Mouse (Mus musculus) B cell, adult 2 months (primary cell): ENCODE data around the gene Ago4.
"Not testable (repeated sequence)": the region's sequence is repeated elsewhere in the genome, so short reads cannot be mapped to it uniquely, and the experiment has no call there.

ENCODE experiments used
- DNase-seq, 2 experiments: peaks; one replicate each; pipeline ENCODE4 v3.0.0; 2022

The Ago4 gene

DNA sequence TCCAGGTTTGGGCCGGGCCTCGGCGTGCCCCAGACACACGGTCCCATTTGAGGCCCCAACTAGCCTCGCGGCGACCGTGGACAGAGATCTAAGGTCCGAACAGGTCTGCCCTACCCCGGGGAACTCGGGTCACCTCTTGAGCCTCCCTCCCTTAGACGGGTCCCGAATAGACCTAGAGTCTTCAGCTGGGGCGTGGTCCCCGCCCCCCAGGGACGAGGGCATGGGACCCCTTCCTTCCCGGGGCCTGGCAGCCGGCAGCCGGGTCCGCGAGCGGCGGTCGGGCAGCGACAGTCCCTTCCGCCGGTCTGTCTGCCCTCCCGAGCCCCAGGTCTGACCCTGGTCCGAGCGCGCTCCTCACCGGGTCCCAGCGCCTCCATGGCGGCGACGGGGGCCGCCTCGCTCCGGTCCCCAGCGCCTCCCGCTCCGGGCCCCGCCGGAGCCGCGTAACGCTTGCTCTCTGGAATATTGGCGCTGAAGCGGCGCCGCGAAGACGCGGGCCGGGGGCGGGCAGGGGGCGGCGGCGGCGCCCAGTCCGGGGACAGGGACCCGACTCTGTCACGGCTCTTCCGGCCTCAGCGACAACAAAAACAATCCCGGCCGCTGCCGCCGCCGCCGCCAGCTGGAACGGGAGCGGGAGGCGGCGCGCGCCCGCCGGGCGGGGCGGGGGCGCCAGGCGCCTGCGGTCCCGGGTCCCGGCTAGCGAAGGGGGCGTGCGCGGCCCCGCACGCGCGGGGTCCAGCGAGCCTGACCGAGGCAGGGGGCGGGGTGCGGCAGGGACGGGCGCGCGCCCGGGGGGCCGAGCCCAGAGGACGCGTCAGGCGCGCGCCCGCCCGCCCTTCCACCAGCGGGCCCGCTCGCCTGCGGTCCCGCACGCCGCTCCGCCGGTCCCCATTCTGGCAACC is at the start of gene Ago4:
Gene Ago4 (minus strand): TSS at position 646 of the 902 bp plus-strand sequence.
- DNase-seq, result peak; percentile 53

DNA sequence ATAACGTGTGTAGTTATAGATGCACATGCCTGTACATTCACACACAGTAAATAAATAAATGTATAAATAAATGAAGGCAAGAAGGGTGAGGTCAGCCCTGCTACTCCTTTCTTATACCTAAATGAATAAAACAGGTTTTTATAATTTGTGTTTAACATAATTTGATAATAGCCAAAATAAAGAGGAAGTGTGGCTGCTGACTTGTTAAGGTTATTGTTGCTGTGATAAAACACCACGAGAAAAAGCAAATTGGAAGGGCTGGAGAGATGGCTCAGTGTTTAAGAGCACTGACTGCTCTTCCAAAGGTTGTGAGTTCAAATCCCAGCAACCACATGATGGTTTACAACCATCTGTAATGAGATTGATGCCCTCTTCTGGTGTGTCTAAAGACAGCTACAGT is 45.8 kb upstream of the Ago4 start:
- DNase-seq, result no peak

DNA sequence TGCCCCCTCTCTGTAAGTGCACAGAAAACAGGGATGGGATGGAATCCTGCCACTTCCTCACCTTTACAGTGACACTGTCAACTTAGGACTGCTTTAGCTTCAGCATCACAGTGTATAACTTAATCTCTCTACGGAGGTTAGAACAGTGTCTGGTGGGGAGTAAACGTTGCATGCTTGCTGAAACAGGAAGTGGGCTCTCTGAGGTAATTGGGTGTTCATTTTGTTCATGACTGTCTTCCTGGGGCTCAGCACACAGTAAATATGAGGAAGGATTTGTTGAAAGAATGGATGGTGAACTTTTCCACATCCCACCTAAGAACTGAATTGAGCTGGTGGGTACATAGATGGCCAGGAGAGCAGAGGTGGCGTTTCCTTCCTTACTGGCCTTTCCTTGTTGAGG is 44.6 kb upstream of the Ago4 start:
- DNase-seq, result no peak

DNA sequence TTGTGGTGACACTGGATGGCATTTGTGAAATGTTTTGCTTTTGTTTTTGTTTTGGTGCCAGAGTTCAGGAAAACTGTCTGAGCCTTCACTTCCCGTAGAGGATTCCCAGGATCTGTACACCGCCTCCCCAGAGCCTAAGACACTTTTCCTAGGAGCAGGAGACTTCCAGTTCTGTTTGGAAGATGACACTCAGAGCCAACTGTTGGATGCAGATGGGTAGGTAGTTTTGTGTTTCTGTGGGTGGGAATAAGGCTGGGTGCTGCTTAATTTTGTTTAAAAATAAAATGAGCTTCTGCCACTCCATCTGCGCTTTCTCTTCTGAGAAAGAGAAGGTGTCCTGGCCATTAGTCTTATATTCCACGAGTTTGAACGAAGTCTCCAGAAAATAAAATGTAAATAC is 43.0 kb upstream of the Ago4 start:
- DNase-seq, result no peak

DNA sequence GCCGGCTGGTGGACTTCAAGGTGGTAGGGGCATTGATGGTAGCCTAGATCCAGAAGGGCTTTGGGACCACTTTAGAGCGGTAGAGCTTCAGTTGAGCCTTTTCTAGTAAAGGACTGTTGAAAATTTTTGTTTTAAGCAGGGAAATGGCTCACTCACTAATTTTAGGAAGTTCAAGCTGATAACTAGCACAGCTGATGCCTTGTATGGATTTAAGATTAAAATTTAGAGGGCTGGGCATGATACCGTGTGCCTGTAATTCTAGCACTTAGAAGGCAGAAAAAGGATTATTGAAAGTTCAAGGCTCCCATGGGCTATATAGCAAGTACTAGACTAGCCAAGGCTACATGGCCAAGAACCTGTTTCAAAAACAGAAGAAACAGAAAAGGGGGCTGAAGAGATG is 36.5 kb upstream of the Ago4 start:
- no peak for DNase-seq

DNA sequence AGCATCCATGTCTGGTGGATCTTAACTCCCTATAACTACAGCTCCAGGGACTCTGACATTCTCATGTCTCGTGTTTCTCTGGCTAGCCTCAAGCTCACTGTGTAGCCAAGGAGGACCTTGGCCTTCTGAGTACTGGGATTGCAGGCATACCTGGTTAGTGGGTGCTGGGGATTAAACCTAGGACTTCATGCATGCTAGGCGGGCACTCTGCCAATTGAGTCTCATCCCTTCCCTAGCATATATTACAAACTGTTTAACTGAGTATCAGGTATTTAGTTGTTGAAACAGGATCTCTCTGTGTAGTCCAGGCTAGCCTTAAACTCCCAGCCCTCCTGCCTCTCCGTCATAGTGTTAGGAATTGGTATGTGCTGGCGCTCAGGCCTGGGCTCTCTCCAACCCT is 34.0 kb upstream of the Ago4 start:
- DNase-seq, result no peak

DNA sequence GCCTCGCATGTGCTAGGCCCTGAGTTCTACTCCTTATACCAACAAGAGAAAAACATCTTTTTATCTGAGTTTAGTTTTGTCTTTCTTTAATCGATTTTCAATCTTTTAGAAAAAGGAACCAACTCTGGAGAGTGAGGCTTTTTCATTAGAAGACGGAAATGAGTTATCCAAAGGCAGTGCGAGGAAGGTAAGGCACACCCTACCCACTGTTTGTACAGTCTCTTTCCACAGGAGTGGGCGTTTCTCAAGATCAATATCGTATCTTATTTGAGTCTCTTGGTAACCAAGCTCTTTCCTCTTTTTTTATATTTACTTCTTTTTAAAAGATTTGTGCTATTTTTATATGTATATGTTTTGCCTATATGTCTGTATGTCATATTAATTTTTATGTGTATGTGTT is 30.5 kb upstream of the Ago4 start:
- no peak for DNase-seq

DNA sequence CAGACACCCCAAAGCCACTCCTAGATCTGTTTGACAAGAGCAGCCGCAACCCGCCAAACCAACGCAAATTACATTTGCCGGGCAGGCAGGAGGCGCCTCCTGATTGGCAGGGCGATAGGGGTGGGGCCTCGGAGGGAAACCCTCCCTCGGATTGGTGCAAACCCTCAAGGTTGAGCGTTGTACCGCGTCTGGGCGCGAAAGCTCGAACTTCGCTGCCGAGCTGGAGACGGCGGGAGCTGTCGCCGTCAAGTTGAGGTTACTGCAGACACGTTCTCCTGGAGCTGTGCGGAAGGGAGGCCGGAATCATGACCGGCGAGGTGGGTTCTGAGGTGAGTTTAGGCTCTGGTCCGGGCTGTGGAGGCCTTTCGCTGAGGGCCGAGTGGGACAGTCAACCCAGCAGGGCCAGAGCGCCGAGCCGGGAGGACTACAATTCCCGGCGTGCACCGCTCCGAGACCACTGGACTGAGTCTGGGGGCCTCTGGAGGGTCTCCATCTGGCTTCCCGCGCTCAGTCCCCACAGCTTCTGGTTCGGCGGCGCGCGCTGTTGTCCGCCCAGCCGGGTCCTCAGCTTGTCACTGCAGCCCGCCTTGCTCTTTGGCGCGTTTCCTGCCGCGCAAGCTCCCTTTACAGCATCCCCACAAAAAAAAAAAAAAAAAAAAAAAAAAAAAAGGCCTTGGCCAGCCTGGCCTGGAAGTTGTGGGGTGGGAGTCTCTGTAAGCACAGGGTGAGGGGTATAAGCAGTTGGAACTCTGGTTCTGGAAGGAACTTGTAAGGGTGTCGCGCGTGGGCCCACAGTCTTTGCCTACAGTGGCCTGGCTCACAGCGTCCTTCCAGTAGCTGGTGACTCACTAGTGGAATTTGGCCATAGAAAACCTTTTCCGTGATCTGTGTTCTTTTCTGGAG is 23.8 kb upstream of the Ago4 start, which contains the start of gene Clspn:
Gene Clspn (plus strand): TSS at position 127 of the 903 bp plus-strand sequence.
- peak; percentile 90 to 93 for DNase-seq

DNA sequence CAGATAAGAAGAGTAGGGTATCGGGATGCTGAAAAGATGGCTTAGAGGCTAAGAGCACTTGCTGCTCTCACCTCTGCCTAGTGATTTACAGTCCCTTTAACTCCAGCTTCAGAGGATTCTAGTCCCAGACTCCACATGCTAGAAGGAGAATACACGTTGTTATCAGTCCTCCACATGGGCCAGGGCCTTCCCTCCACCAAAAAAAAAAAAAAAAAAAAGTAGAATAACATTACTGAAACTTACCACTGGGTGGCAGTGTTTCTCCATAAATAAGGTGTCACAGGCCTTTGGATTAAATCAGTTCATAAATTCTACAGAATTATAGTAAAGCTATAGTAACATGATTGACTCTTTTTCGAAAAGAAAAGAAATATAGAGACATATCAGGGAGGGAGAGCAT is 21.2 kb upstream of the Ago4 start:
- DNase-seq, result peak; percentile 50 to 56

DNA sequence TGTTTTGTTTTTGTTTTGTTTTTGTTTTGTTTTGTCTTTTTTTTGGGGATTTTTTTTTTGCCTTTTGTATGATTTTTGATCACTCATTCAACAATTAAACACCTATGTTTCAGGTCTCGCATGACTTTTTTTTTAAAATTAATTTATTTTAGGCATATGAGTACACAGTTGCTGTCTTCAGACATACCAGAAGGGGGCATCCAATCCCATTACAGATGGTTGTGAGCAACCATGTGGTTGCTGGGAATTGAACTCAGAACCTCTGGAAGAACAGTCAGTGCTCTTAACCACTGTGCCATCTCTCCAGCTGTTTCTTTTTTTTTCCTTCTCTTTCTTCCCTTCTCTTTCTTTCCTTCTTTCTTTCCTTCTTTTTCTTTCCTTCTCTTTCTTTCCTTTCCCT is 20.4 kb upstream of the Ago4 start:
- no peak for DNase-seq

DNA sequence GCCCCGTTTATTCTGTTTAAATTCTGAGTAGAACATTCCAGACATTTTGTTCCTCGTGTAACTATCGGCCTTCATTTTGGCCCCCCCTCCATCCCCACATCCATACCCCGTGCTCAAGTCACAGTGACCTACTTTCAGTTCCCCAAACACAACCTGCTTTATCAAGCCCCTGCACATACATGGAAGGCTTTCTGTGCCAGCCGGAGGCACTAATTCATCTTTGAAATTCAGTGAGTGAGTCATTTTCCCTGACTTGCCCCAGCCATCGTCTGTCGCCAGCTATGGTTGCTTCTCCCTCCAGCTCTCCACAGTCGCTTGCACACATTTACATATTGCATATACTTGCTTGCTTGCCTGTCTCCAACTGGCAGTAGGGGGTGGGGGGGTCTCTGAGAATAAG is 19.8 kb upstream of the Ago4 start:
- DNase-seq, result peak; percentile 61 to 69

DNA sequence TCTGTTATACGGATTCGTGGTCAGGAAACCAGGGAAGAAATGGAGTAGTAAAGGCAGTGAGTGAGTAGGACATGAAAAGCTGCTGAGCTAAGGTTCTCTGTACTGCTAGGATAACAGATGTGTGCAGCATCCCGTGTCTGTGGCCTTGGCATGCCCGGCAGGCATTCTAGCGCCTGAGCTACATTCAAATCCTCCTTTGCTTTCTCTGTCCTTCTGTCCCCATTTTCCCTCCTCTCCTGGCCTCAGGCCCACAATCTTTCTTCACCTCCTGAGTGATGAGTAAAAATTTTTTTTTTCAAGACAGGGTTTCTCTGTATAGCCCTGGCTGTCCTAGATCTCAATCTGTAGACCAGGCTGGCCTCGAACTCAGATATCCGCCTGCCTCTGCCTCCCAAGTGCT is 18.9 kb upstream of the Ago4 start:
- no peak for DNase-seq

DNA sequence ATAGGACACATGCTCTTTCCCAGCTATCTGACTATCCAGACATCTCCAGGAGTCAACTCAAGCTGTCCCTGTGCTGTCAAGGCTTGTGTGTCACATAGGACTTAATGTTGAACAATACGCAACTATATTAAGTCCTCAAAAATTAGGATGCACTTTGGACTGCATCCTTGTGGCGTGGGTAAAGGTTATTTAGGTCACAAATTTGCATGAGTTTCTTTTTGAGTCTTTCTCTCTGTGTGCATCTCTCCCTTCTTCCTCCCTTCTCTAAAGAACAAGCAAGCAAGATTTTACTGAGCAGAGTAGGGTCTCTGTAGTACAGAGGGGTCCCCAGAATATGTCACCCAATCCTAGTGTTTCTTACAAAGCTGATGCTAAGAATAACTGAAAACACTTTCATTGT is 12.9 kb upstream of the Ago4 start:
- DNase-seq, result no peak

DNA sequence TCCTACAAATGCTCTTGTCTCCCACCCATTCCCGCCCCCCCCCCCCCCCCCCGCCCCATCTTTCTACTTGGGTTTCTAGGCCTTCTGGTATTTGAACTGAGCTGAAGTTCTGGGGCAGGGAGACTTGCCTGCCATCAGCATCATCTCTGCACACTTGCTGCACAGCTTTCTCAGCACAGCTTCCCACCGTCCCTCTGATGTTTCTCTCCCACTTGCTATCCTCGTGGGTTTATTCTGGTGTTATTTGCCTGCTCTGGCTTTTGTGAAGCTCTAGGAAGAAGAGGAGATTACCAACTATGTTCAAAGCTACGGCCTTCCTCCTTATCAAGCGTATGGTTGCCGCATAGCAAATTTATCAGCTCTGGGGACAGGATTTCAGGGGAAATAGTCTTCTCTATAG is 12.4 kb upstream of the Ago4 start:
- no peak for DNase-seq

DNA sequence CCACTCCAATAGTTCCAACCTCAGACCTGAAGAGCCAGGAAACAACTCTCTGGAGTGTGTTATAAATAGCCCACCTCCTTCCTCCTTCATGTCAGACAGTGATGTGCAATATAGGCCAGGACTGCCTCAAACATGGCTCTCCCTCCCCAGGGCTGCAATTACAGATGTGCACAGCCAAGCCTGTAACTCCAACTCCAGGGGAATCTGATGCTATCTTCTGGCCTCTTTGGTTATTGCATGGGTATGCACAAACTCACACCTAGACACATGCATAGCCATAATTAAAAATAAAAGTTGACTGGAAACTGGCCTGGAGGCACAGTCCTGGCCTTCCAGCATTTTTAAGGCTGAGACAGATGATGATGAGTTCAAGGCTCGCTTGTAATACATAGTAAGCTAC is 11.7 kb upstream of the Ago4 start:
- no peak for DNase-seq

DNA sequence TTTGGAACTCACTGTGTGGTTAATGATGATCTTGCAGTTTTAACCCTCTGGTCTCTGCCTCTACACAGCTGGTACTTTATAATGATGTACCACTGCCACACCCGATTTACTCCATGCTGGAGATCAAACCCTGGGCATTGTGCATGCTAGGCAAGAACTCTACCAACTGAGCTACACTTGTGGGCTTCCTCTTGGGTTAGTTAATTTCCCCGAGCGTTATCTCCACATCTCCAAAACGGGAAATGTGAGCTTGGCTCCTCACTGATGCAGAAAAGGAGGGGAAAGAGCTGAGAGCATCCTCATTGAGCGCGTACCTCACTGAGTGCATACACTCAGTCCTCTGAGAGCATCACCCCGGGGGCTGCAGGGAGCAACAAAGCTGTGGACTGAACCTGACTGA is 9.6 kb upstream of the Ago4 start:
- DNase-seq, result no peak

DNA sequence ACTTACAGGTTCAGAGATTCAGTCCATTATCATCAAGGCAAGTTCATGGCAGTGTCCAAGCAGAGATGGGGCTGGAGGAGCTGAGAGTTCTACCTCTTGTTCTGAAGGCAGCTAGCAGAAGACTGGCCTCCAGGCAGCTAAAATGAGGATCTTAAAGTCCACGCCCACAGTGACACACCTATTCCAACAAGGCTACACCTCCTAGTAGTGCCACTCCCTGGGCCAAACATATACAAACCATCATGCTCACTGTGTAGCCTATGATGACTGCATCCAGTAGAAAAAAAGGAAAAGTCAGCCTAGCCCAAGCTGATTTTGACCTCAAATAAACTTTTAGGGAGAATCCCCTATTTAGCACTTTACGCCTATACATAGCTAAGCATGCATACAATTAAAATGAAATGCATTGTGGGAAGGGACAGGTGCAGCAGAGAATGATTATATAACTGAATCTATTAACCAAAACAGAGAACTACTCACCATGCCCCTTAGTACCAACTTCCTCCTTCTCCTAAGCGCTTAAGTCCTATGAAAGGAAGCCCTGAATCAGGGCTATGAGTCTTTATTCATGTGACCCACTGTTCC is 7.3 kb upstream of the Ago4 start:
- peak; percentile 67 to 69 for DNase-seq

DNA sequence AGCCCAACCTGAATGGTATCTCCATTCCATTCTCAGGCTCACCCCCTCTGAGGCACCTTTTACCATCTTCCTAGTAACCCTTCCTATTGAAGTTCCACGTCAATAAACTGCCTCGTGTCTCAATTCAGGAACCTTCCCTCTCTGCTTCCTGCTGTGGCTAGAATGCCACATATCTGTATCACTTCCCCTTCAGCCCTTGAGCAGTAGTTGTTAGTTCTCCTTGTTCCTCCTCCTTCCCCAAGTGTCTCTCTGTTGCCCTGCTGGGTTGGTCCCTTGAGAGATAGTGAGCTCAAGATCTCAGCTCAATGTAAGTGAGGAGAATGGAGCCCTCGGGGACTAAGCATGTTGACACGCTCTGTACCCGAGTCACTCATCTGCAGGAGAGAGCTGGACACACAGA is 3.6 kb upstream of the Ago4 start:
- DNase-seq, result peak; percentile 69 to 71

DNA sequence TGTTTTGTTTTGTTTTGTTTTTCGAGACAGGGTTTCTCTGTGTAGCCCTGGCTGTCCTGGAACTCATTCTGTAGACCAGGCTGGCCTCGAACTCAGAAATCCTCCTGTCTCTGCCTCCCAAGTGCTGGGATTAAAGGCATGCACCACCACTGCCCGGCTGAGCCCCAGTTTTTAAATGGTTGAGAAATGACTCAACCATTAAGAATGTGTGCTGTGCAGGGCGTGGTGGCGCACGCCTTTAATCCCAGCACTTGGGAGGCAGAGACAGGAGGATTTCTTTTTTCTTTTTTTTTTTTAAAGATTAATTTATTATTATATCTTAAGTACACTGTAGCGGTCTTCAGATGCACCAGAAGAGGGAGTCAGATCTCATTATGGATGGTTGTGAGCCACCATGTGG is 2.4 kb upstream of the Ago4 start:
- DNase-seq, result not testable (repeated sequence)

DNA sequence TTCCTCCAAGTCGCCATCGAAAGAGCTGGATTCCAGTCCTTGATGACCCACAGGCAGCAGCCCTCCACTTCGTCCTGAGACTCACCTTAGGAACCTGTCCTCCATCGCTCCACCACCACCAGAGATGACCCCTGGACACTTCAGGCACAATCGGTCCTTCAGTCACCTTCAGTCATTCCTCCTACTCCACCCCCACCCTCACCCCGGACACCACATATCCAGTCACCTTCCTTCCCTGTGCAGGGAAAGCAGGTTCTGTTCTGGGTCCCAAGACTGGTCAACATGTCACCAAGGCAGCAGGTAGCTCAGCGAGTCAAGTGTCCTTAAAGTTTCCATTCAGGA is 428 bp upstream of the Ago4 start:
- DNase-seq, result no peak

DNA sequence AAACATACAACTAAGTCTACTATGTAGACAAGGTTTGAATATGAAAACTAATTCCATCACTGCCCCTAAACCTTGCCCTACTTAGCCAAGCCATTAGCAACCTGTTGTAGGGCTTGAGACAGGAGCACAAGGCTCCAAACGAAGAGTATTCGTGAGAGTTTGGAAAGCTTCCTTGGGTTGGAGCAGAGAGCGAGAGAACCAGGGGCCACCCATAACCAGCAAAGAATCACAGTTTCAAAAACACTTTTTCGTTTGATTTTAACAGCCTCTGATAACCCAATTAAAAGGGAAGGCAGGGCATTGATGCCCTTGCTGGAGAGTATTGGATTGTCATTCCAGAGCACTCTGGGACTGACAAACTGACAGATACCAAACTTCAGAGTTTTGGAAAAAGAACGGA is 980 bp downstream of the Ago4 start:
- no peak for DNase-seq

DNA sequence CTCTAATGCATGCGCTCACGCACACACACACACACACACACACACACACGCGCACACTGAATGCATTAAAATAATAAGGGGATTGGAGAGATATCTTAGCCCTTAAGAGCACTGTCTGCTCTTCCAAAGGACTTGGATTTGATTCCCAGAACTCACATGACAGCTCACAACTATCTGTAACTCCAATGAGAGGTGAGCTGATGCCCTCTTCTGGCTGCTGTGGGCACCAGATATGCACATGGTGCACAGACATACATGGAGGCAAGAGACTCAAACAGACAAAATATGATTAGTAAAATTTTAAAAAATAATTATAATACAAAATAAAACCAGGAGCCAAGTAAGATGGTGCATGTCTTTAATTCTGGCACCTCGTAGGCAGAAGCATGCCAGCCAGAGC is 6.4 kb downstream of the Ago4 start:
- no peak for DNase-seq

DNA sequence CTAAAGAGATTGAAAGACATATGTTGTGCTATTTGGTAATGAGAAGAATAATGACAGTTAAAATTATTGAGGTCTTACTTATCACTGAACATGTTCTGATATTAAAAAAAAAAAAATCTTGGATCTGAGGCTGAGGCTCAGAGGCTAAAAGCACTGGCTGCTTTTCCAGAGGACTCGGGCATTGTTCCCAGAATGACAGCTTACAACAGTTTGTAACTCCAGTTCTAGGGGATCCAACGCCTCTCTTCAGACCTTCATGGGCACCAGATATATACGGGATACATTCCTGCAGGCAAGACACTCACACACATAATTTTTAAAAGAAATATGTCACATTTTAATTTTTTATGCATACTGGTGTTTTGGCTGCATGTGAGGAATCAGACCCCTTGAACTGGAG is 7.1 kb downstream of the Ago4 start:
- no peak for DNase-seq
